Mouse (Mus musculus) brain, embryonic 14.5 days (tissue): ENCODE measurements around the gene Lrit3.

Experiments
- CTCF ChIP-seq: fragments of 200-500 bp; IDR thresholded peaks from 2 replicates; pipeline ENCODE4 v1.5.1; 2012; ENCODE audit warnings: inconsistent platforms, mild to moderate bottlenecking, moderate library complexity, borderline replicate concordance; ENCODE audit not compliant: insufficient read depth, insufficient read length; ENCODE audit errors: extremely low read depth
- POLR2A ChIP-seq: fragments of 200-500 bp; IDR thresholded peaks from 2 replicates; pipeline ENCODE4 v1.6.1; 2012; ENCODE audit warnings: mild to moderate bottlenecking, inconsistent platforms, borderline replicate concordance; ENCODE audit not compliant: poor library complexity, insufficient read depth, insufficient read length, severe bottlenecking; ENCODE audit errors: extremely low read depth

DNA sequence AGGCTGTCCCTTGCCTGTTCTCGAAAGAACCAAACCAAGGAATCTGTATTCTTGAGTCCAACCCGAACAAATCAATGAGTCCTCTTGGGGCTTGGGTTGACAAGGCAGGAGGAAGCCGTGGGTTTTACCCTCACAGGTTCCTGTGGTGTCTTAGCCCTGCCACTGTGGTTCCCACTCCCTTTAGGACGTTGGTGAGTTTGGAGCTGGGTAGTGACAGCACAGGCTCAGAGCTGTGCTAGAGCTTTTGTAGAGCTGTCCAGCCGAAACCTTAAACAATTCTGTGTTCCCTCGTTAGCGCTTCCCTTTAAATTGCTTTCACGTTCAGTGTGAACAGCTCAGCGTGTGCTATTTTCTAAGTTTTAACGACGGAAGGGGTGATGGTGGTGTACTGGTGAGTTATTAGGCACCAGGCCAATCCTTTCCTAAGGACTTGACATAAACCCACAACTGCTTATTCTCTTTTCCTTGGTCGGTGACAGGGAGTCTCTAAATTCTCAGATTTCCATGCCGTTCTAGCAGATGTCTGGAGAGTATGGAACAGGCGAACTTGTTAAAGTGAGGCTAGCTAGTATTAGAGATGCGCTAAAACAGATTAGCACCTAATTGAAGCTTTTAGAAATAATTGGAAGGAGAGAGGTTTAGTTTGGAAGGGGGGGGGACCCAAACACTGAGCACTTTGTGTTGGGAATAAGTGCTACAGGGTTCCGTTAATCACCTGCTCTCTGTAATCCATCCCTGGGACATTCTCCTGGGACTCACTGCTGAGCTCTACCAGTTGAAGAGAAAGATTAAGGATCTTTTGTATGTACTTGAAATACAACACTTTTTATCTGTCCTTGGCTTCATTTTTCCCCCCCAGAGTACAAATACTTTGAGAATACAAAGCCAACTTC lies 65.3 kb downstream of the Lrit3 start:
- no peak for TF ChIP-seq POLR2A
- no peak for TF ChIP-seq CTCF
